Mouse (Mus musculus) MEL (cell line): ENCODE measurements around the gene Pcnx2.

Experiments used
- CHD2 ChIP-seq: IDR thresholded peaks from 2 replicates; pipeline ENCODE4 v1.6.1; 2011; ENCODE audit warnings: low read length, improper control_type of control experiment
- CTCF ChIP-seq, 3 experiments: IDR thresholded peaks in 2 of 3; conservative IDR thresholded peaks in 1 of 3; 2 replicates each; pipeline ENCODE4 v1.5.1; 2011 to 2012; ENCODE audit warnings: low read length in 3 of 3, low read depth in 2 of 3, mild to moderate bottlenecking in 2 of 3, improper control_type of control experiment in 1 of 3, inconsistent platforms in 1 of 3, mixed read lengths in 1 of 3, moderate library complexity in 1 of 3; ENCODE audit not compliant: control insufficient read depth in 1 of 3, insufficient read depth in 1 of 3, poor library complexity in 1 of 3, severe bottlenecking in 1 of 3
- ELF1 ChIP-seq: IDR thresholded peaks from 2 replicates; pipeline ENCODE4 v1.6.1; 2014; ENCODE audit warnings: low read depth, mild to moderate bottlenecking, inconsistent platforms, low read length, improper control_type of control experiment, moderate library complexity
- GATA1 ChIP-seq: IDR thresholded peaks from 2 replicates; pipeline ENCODE4 v1.6.1; 2011; ENCODE audit warnings: low read depth, low read length, improper control_type of control experiment
- HCFC1 ChIP-seq: IDR thresholded peaks from 2 replicates; pipeline ENCODE4 v1.6.1; 2012; ENCODE audit warnings: low read depth, mild to moderate bottlenecking, inconsistent platforms, low read length, improper control_type of control experiment, moderate library complexity
- JUND ChIP-seq: IDR thresholded peaks from 2 replicates; pipeline ENCODE4 v1.6.1; 2011; ENCODE audit warnings: low read depth, mild to moderate bottlenecking, improper control_type of control experiment, low read length
- MAX ChIP-seq: IDR thresholded peaks from 2 replicates; pipeline ENCODE4 v1.6.1; 2011; ENCODE audit warnings: low read length, improper control_type of control experiment
- POLR2A ChIP-seq, 2 experiments: IDR thresholded peaks; 2 replicates each; pipeline ENCODE4 v1.6.1; 2011 to 2012; ENCODE audit warnings: low read length in 2 of 2, mild to moderate bottlenecking in 2 of 2, control low read depth in 1 of 2, improper control_type of control experiment in 1 of 2, low read depth in 1 of 2, moderate library complexity in 1 of 2; ENCODE audit not compliant: control insufficient read depth in 1 of 2, insufficient read depth in 1 of 2, poor library complexity in 1 of 2
- POLR2AphosphoS2 ChIP-seq: IDR thresholded peaks from 2 replicates; pipeline ENCODE4 v1.6.1; 2011; ENCODE audit warnings: low read length, improper control_type of control experiment
- TAL1 ChIP-seq: IDR thresholded peaks from 2 replicates; pipeline ENCODE4 v1.6.1; 2012; ENCODE audit warnings: mild to moderate bottlenecking, inconsistent platforms, low read length, moderate library complexity, mixed read lengths
- ZKSCAN1 ChIP-seq: IDR thresholded peaks from 2 replicates; pipeline ENCODE4 v1.6.1; 2012; ENCODE audit warnings: low read depth, mild to moderate bottlenecking, inconsistent platforms, low read length, improper control_type of control experiment, moderate library complexity
- ZNF384 ChIP-seq: IDR thresholded peaks from 2 replicates; pipeline ENCODE4 v1.6.1; 2012; ENCODE audit warnings: low read depth, mild to moderate bottlenecking, inconsistent platforms, low read length, improper control_type of control experiment

- TF ChIP-seq ZKSCAN1 (no peak), CHD2 (no peak), HCFC1 (no peak), POLR2AphosphoS2 (no peak), CTCF (IDR thresholded peaks at IDR 0.05 in 2 of 3, conservative IDR thresholded peaks at IDR 0.05 in 1 of 3; ENCODE audit: control insufficient read depth in 1 of 3, insufficient read depth in 1 of 3, low read depth in 2 of 3, low read length in 3 of 3, poor library complexity in 1 of 3, severe bottlenecking in 1 of 3) (no peak), ELF1 (no peak), GATA1 (no peak), TAL1 (no peak), MAX (no peak), POLR2A (IDR thresholded peaks at IDR 0.05; ENCODE audit: control insufficient read depth in 1 of 2, insufficient read depth in 1 of 2, low read depth in 1 of 2, low read length in 2 of 2, poor library complexity in 1 of 2) (no peak), ZNF384 (no peak), JUND (no peak)
Observed at GRCm38 (mm10) chr8:125722675-125723074, 175.4 kb downstream of the Pcnx2 start.
